Mouse (Mus musculus) megakaryocyte, embryonic 14.5 days (primary cell): Measurements from ENCODE around the gene Wdfy4.

Experiments used
- FLI1 ChIP-seq: IDR thresholded peaks from 2 replicates; pipeline ENCODE4 v1.6.1; 2012; ENCODE audit warnings: low read length, inconsistent platforms, mixed read lengths
- GATA1 ChIP-seq: IDR thresholded peaks from 3 replicates; pipeline ENCODE4 v1.6.1; 2012; ENCODE audit warnings: mixed read lengths, low read length, inconsistent platforms, borderline replicate concordance

DNA sequence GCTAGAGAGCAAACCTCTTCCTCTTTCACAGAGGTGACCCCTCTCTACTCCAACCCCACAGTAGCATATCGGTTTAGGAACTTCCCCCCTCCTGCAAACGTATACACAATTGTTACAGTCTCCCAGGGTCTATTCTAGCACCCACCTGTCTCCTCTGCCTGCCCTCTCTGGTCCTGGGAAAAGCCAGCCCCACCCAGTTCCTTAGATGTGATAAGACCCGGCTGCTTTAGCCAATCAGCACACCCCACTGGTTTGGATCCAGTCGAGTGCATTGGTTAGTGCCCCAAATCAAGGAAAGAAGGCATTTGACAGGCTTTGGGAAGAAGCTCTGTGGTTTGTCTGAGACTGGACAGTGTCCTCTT, 29.4 kb upstream of the Wdfy4 start:
- TF ChIP-seq GATA1 (no peak), FLI1 (no peak)
